In genomic region chr11:103772505-103773386, GRCm38 (mm10) we compare ENCODE assay signal across 8 mouse cellular contexts. TPM values are rescaled to one million over a fixed set of nuclear protein-coding genes. Genes with fewer than 3 reads are reported as not detected.
DNase-seq lines count a peak whose midpoint lies in the region; ATAC-seq and TF ChIP-seq lines count a peak whose summit lies in the region.

No protein-coding gene starts in this region.

- DNase-seq in kidney, postnatal 25 days: no peak
- DNase-seq in limb, embryonic 11.5 days (ENCODE audit: low spot score): peak; percentile 56
- peak; percentile 47 for DNase-seq in retina, postnatal 1 day
- no peak for DNase-seq in cerebellum, postnatal 14 days
- DNase-seq in ovary, adult 18-20 months (ENCODE audit: low spot score): no peak
- DNase-seq in layer of hippocampus, postnatal 10 days (ENCODE audit: low spot score in 2 of 2): no peak

- peaks cover 12% of the 10 kb centered on the region for H3K4me1 ChIP-seq in kidney, embryonic 16.5 days (ENCODE audit: insufficient read depth, low read length)
- no peaks in the 10 kb centered on the region for H3K4me1 ChIP-seq in embryonic fibroblast, embryonic 13.5 days (ENCODE audit: control insufficient read depth, insufficient read depth, low read length)
- H3K4me1 ChIP-seq in limb, embryonic 11.5 days (ENCODE audit: control insufficient read depth, insufficient read depth, low read length): peaks cover 12% of the 10 kb centered on the region; the same call in 1 of the 2 replicates

- peak overlapping the region; percentile 40 for H3K4me3 ChIP-seq in kidney, embryonic 16.5 days (ENCODE audit: low read length)
- 0 out of 2 replicates have a peak overlapping the region, but pooled peaks have one; percentile 0 for H3K4me3 ChIP-seq in embryonic fibroblast, embryonic 13.5 days (ENCODE audit: insufficient read depth, low read length)
- H3K4me3 ChIP-seq in limb, embryonic 11.5 days (ENCODE audit: low read depth, low read length): peak overlapping the region; percentile 25; the same call in 1 of the 2 replicates

- no peaks in the 10 kb centered on the region for H3K36me3 ChIP-seq in kidney, embryonic 16.5 days (ENCODE audit: insufficient read depth, low read length)
- H3K36me3 ChIP-seq in limb, embryonic 11.5 days (ENCODE audit: control insufficient read depth, insufficient read depth, low read length): no peaks in the 10 kb centered on the region

- peaks cover 86% of the 10 kb centered on the region for H3K27me3 ChIP-seq in kidney, embryonic 16.5 days (ENCODE audit: insufficient read depth, low read length)
- peaks cover 83% of the 10 kb centered on the region for H3K27me3 ChIP-seq in limb, embryonic 11.5 days (ENCODE audit: control insufficient read depth, insufficient read depth, low read length)

- H3K4me2 ChIP-seq in kidney, embryonic 16.5 days (replicated peaks; ENCODE audit: low read depth, low read length): peak overlapping the region; percentile 55
- H3K4me2 ChIP-seq in limb, embryonic 11.5 days (ENCODE audit: low read depth, severe bottlenecking): peak overlapping the region; percentile 41; the same call in 1 of the 2 replicates

- no peak overlapping the region for H3K9ac ChIP-seq in kidney, embryonic 16.5 days (replicated peaks; ENCODE audit: low read length)
- no peak overlapping the region for H3K9ac ChIP-seq in limb, embryonic 11.5 days (ENCODE audit: low read length)

- 2% methylated on average over 23 of the region's 23 CpGs for WGBS in kidney, embryonic 16.5 days
- 1% methylated on average over 23 of the region's 23 CpGs for WGBS in limb, embryonic 11.5 days

- no peak overlapping the region for H3K27ac ChIP-seq in kidney, embryonic 16.5 days (ENCODE audit: low read length)
- H3K27ac ChIP-seq in embryonic fibroblast, embryonic 13.5 days (ENCODE audit: insufficient read depth, low read length): no peak overlapping the region
- H3K27ac ChIP-seq in limb, embryonic 11.5 days (replicated peaks; ENCODE audit: low read depth, low read length): no peak overlapping the region

- TF ChIP-seq POLR2A in embryonic fibroblast, embryonic 13.5 days (IDR thresholded peaks at IDR 0.05; ENCODE audit: low read depth, low read length): no peak

- ATAC-seq in kidney, embryonic 16.5 days (ENCODE audit: low FRiP score, low TSS enrichment): no peak
- no peak for ATAC-seq in limb, embryonic 11.5 days (ENCODE audit: insufficient number of reproducible peaks, low FRiP score, low TSS enrichment, low read depth)

- H3K9me3 ChIP-seq in kidney, embryonic 16.5 days (ENCODE audit: low read length): no peaks in the 10 kb centered on the region
- no peaks in the 10 kb centered on the region for H3K9me3 ChIP-seq in limb, embryonic 11.5 days (ENCODE audit: control insufficient read depth, low read length)

- no peak for TF ChIP-seq CTCF in embryonic fibroblast, embryonic 13.5 days (IDR thresholded peaks at IDR 0.05; ENCODE audit: borderline replicate concordance, insufficient read depth, low read length)

RNA-seq across cellular contexts. Expression of gene Wnt3, which starts 1.2 kb away (rescaled TPM):
- polyA plus RNA-seq in kidney, embryonic 16.5 days (2015; fragmentation: Nextera tagmentation; extraction: Ambion mirVana): not detected in 2 replicates
- polyA plus RNA-seq in embryonic fibroblast, embryonic 13.5 days (2011; ENCODE audit: insufficient read length, low read depth, missing spikeins): not detected in 2 replicates
- 5.1 and 6.1 TPM in 2 replicates for polyA plus RNA-seq in limb, embryonic 11.5 days (2014; fragmentation: Nextera tagmentation; extraction: Ambion mirVana)
- 1 to 10 TPM; 1.1 to 1.8 TPM for total RNA-seq in layer of hippocampus, postnatal 10 days (2021)

RNA-seq across cellular contexts. Expression of gene Wnt9b, which starts 23.1 kb away (rescaled TPM):
- polyA plus RNA-seq in kidney, embryonic 16.5 days (2015; fragmentation: Nextera tagmentation; extraction: Ambion mirVana): 8.9 and 10.0 TPM in 2 replicates
- polyA plus RNA-seq in embryonic fibroblast, embryonic 13.5 days (2011; ENCODE audit: insufficient read length, low read depth, missing spikeins): not detected in 2 replicates
- 0.73 and 1.0 TPM in 2 replicates for polyA plus RNA-seq in limb, embryonic 11.5 days (2014; fragmentation: Nextera tagmentation; extraction: Ambion mirVana)
- under 1 TPM; 0.56 to 0.87 TPM for total RNA-seq in layer of hippocampus, postnatal 10 days (2021)

Comparison
In these comparisons a context has a peak if more than half of its experiments do, and no peak if none do; other contexts are left out.
1. DNase-seq: peak in limb, embryonic 11.5 days (single experiment) and retina, postnatal 1 day (single experiment); none in kidney, postnatal 25 days (0 of 2), cerebellum, postnatal 14 days (0 of 2), ovary, adult 18-20 months (single experiment) and layer of hippocampus, postnatal 10 days (0 of 2).
2. Peak in every context shown above with its lines, with median percentiles within 50 percentile points of each other: H3K4me3 ChIP-seq.